ENCODE assay signal across 26 mouse cellular contexts in the genomic region with DNA sequence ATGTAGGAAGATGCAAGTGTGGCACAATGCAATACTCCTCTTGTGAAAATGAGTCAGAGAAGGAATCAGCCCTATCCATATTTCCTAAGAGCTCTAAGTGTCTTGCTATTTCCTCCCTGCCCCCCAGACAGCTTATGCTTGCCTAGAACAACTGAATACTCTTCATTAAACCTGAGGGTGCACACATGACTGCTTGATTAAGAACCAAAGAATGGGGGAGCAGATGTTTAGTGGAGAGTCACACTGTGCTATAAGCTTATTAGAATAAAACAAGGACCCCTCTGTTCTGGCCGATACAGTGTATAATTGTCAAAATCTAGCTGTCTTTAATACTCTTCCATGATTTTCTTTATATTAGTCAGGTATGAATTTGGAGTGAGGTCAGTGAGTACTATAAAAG.
DNase-seq lines count a peak whose midpoint lies in the region; ATAC-seq and TF ChIP-seq lines count a peak whose summit lies in the region.
"Had no signal": no experiment of that assay in that cellular context is flagged by ENCODE, and none has a peak within 500 bp of the region (broad histone marks: within the 10 kb centered on the region; RNA-seq: fewer than 3 reads in every experiment).

No protein-coding gene starts in this region.

- no peak; the same call in 1 of the 2 replicates for ATAC-seq in forebrain, postnatal 0 days
- peak; percentile 74 for ATAC-seq in midbrain, embryonic 12.5 days (ENCODE audit: low FRiP score, low read depth)
- ATAC-seq in midbrain, postnatal 0 days (ENCODE audit: low FRiP score): no peak
- peak; percentile 44; the same call in 1 of the 2 replicates for ATAC-seq in forebrain, embryonic 14.5 days
- no peak for ATAC-seq in kidney, embryonic 15.5 days (replicated peaks; ENCODE audit: low FRiP score)
- ATAC-seq: intestine, embryonic 15.5 days had no signal

- no peaks in the 10 kb centered on the region for H3K36me3 ChIP-seq in forebrain, embryonic 10.5 days (replicated peaks)
- no peaks in the 10 kb centered on the region for H3K36me3 ChIP-seq in forebrain, postnatal 0 days (ENCODE audit: insufficient read depth)
- no peaks in the 10 kb centered on the region for H3K36me3 ChIP-seq in midbrain, embryonic 12.5 days
- no peaks in the 10 kb centered on the region for H3K36me3 ChIP-seq in midbrain, postnatal 0 days (ENCODE audit: insufficient read depth, low read length)
- H3K36me3 ChIP-seq in forebrain, embryonic 14.5 days (ENCODE audit: control insufficient read depth, insufficient read depth, low read length): no peaks in the 10 kb centered on the region
- no peaks in the 10 kb centered on the region for H3K36me3 ChIP-seq in kidney, embryonic 15.5 days
- H3K36me3 ChIP-seq: heart, embryonic 13.5 days; intestine, embryonic 15.5 days had no signal

- peaks cover 13% of the 10 kb centered on the region; the same call in 1 of the 2 replicates for H3K4me1 ChIP-seq in forebrain, embryonic 10.5 days
- no peaks in the 10 kb centered on the region for H3K4me1 ChIP-seq in forebrain, postnatal 0 days (ENCODE audit: insufficient read depth)
- H3K4me1 ChIP-seq in midbrain, embryonic 12.5 days: peaks cover 12% of the 10 kb centered on the region
- H3K4me1 ChIP-seq in midbrain, postnatal 0 days (ENCODE audit: insufficient read depth, low read length): no peaks in the 10 kb centered on the region
- peaks cover 5% of the 10 kb centered on the region; the same call in 1 of the 2 replicates for H3K4me1 ChIP-seq in forebrain, embryonic 14.5 days (ENCODE audit: control insufficient read depth, insufficient read depth, low read length)
- H3K4me1 ChIP-seq in kidney, embryonic 15.5 days: no peaks in the 10 kb centered on the region
- H3K4me1 ChIP-seq: intestine, embryonic 15.5 days had no signal

- H3K27ac ChIP-seq in forebrain, embryonic 10.5 days: peak overlapping the region; percentile 51; the same call in 1 of the 2 replicates
- H3K27ac ChIP-seq in forebrain, postnatal 0 days (ENCODE audit: low read depth, low read length): no peak overlapping the region
- no peak overlapping the region for H3K27ac ChIP-seq in midbrain, embryonic 12.5 days (replicated peaks)
- H3K27ac ChIP-seq in midbrain, postnatal 0 days (ENCODE audit: low read depth, low read length): no peak overlapping the region
- H3K27ac ChIP-seq in forebrain, embryonic 14.5 days (ENCODE audit: low read depth, low read length): no peak overlapping the region
- H3K27ac ChIP-seq in kidney, embryonic 15.5 days: no peak overlapping the region
- H3K27ac ChIP-seq: heart, embryonic 13.5 days; intestine, embryonic 15.5 days; liver, embryonic 14.5 days; macrophage; stomach, postnatal 0 days had no signal

- WGBS in forebrain, embryonic 10.5 days: 69% methylated on average over 1 of the region's 1 CpGs
- 23% methylated on average over 1 of the region's 1 CpGs for WGBS in forebrain, postnatal 0 days
- 41% methylated on average over 1 of the region's 1 CpGs for WGBS in midbrain, embryonic 12.5 days
- 26% methylated on average over 1 of the region's 1 CpGs for WGBS in midbrain, postnatal 0 days
- 13% methylated on average over 1 of the region's 1 CpGs for WGBS in forebrain, embryonic 14.5 days
- 91% methylated on average over 1 of the region's 1 CpGs for WGBS in kidney, embryonic 15.5 days

- H3K4me3 ChIP-seq in forebrain, embryonic 10.5 days: no peak overlapping the region
- H3K4me3 ChIP-seq in forebrain, postnatal 0 days (ENCODE audit: low read depth, low read length): no peak overlapping the region
- H3K4me3 ChIP-seq in midbrain, embryonic 12.5 days: no peak overlapping the region
- no peak overlapping the region for H3K4me3 ChIP-seq in midbrain, postnatal 0 days (ENCODE audit: low read depth, low read length)
- no peak overlapping the region for H3K4me3 ChIP-seq in forebrain, embryonic 14.5 days (ENCODE audit: low read depth, low read length)
- H3K4me3 ChIP-seq in kidney, embryonic 15.5 days (replicated peaks): no peak overlapping the region
- H3K4me3 ChIP-seq: heart, embryonic 13.5 days; intestine, embryonic 15.5 days had no signal

- DNase-seq in forebrain, embryonic 10.5 days (ENCODE audit: extremely low spot score, low spot score): no peak
- no peak for DNase-seq in forebrain, postnatal 0 days
- no peak for DNase-seq in midbrain, postnatal 0 days (ENCODE audit: low spot score)
- DNase-seq in forebrain, embryonic 14.5 days (ENCODE audit: low spot score): peak; percentile 48
- peak; percentile 76 for DNase-seq in retina, postnatal 1 day
- DNase-seq in cerebellum, adult 9-10 months: no peak
- DNase-seq: adrenal gland, adult 8-10 months; cerebellum, adult 8-10 months; cerebellum, postnatal 36 days; gastrocnemius, postnatal 10 days; heart, postnatal 10 days; kidney, postnatal 25 days; liver; lung, adult 2 months; lung, postnatal 10 days; right cerebral cortex, adult 18-20 months; thymus, adult 18-20 months; thymus, postnatal 25 days had no signal

- H3K27me3 ChIP-seq in forebrain, embryonic 10.5 days (ENCODE audit: poor library complexity, severe bottlenecking): no peaks in the 10 kb centered on the region
- no peaks in the 10 kb centered on the region for H3K27me3 ChIP-seq in forebrain, postnatal 0 days (ENCODE audit: insufficient read depth, low read length)
- H3K27me3 ChIP-seq in midbrain, embryonic 12.5 days: no peaks in the 10 kb centered on the region
- H3K27me3 ChIP-seq in midbrain, postnatal 0 days (ENCODE audit: insufficient read depth, low read length): no peaks in the 10 kb centered on the region
- no peaks in the 10 kb centered on the region for H3K27me3 ChIP-seq in forebrain, embryonic 14.5 days (replicated peaks; ENCODE audit: control insufficient read depth, insufficient read depth, low read length)
- H3K27me3 ChIP-seq in kidney, embryonic 15.5 days: no peaks in the 10 kb centered on the region
- H3K27me3 ChIP-seq: CH12.LX; heart, embryonic 13.5 days; intestine, embryonic 15.5 days had no signal

- no peaks in the 10 kb centered on the region for H3K9me3 ChIP-seq in forebrain, embryonic 10.5 days
- no peaks in the 10 kb centered on the region for H3K9me3 ChIP-seq in forebrain, postnatal 0 days (ENCODE audit: low read length)
- H3K9me3 ChIP-seq in midbrain, embryonic 12.5 days: no peaks in the 10 kb centered on the region
- no peaks in the 10 kb centered on the region for H3K9me3 ChIP-seq in midbrain, postnatal 0 days (ENCODE audit: low read length)
- H3K9me3 ChIP-seq in forebrain, embryonic 14.5 days (replicated peaks; ENCODE audit: control insufficient read depth, low read length): no peaks in the 10 kb centered on the region
- H3K9me3 ChIP-seq in kidney, embryonic 15.5 days (replicated peaks): no peaks in the 10 kb centered on the region
- H3K9me3 ChIP-seq: heart, embryonic 13.5 days; intestine, embryonic 15.5 days had no signal

- no peak overlapping the region for H3K4me2 ChIP-seq in forebrain, postnatal 0 days (ENCODE audit: low read depth)
- H3K4me2 ChIP-seq in midbrain, embryonic 12.5 days (replicated peaks): no peak overlapping the region
- no peak overlapping the region for H3K4me2 ChIP-seq in midbrain, postnatal 0 days (ENCODE audit: low read depth, low read length, poor library complexity, severe bottlenecking)
- no peak overlapping the region for H3K4me2 ChIP-seq in forebrain, embryonic 14.5 days (ENCODE audit: low read length)
- no peak overlapping the region for H3K4me2 ChIP-seq in kidney, embryonic 15.5 days
- H3K4me2 ChIP-seq: heart, embryonic 13.5 days; intestine, embryonic 15.5 days had no signal

- TF ChIP-seq CTCF in forebrain, postnatal 0 days (IDR thresholded peaks at IDR 0.05; ENCODE audit: low read depth): no peak
- no peak for TF ChIP-seq CTCF in midbrain, postnatal 0 days (IDR thresholded peaks at IDR 0.05)

- no peak overlapping the region for H3K9ac ChIP-seq in forebrain, postnatal 0 days
- H3K9ac ChIP-seq in midbrain, embryonic 12.5 days (replicated peaks): no peak overlapping the region
- no peak overlapping the region for H3K9ac ChIP-seq in midbrain, postnatal 0 days (replicated peaks; ENCODE audit: low read length, poor library complexity, severe bottlenecking)
- H3K9ac ChIP-seq in forebrain, embryonic 14.5 days (ENCODE audit: low read length): no peak overlapping the region
- H3K9ac ChIP-seq in kidney, embryonic 15.5 days: no peak overlapping the region
- H3K9ac ChIP-seq: heart, embryonic 13.5 days; intestine, embryonic 15.5 days; liver, embryonic 14.5 days had no signal

Comparison
In these comparisons a context has a peak if more than half of its experiments do, and no peak if none do; other contexts are left out.
1. DNase-seq: peak in forebrain, embryonic 14.5 days (single experiment) and retina, postnatal 1 day (single experiment); none in forebrain, embryonic 10.5 days (single experiment), forebrain, postnatal 0 days (single experiment), midbrain, postnatal 0 days (single experiment) and cerebellum, adult 9-10 months (single experiment).
2. ATAC-seq: peak in midbrain, embryonic 12.5 days (single experiment) and forebrain, embryonic 14.5 days (single experiment); none in forebrain, postnatal 0 days (single experiment), midbrain, postnatal 0 days (single experiment) and kidney, embryonic 15.5 days (single experiment).